In the genomic region with DNA sequence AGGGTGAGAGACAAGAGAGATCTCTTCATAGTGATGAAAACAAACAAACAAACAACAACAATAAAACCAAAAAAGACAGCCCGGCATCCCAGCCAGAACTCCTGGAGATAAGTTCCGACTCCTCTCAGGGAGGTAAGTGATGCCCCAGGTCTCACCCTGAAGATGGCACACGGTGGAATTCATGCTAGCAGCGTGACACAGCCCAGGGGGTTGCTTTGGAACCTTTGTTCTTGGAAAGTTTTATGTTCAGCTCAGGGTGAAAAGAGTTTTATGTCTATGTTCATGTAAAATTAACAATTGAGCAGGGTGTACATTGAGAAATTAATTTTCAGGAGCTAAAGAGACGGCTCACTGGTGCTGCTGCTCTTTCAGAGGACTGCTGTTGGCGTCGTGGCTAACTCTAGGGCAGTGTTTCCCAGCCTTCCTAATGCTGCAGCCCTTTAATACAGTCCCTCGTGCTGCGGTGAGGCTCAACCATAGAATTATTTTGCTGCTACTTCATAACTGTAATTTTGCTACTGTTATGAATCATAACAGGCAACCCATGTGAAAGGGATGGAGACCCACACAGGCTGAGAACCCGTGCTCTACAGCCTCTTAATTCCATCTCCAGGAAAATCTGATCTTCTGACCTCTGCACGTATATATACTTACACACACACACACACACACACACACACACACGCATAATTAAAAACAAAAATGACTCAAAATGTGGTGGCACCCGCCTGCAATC, we compare ENCODE assay signal across 8 mouse cellular contexts. TPM values are rescaled to one million over a fixed set of nuclear protein-coding genes. Genes with fewer than 3 reads are reported as not detected.
A peak's percentile ranks its signal among the peaks of the same experiment; 100 is the strongest.
DNase-seq lines count a peak whose midpoint lies in the region; ATAC-seq and TF ChIP-seq lines count a peak whose summit lies in the region.

No protein-coding gene starts in this region.

- DNase-seq in lung, adult 2 months = no peak
- DNase-seq in lung, postnatal 25 days (ENCODE audit: low spot score) = no peak
- DNase-seq in right cerebral cortex, postnatal 36 days (ENCODE audit: low spot score in 2 of 2) = no peak
- DNase-seq in adrenal gland, postnatal 25 days = no peak
- DNase-seq in embryo, embryonic 9.5 days (ENCODE audit: extremely low spot score) = no peak

- 36% methylated on average over 13 of the region's 13 CpGs for WGBS in lung, adult 2 months
- WGBS in embryonic facial prominence, embryonic 15.5 days = 36% methylated on average over 13 of the region's 13 CpGs
- 48% methylated on average over 13 of the region's 13 CpGs for WGBS in intestine, embryonic 16.5 days
- 44% methylated on average over 13 of the region's 13 CpGs for WGBS in neural tube, embryonic 14.5 days

- no peak overlapping the region for H3K9ac ChIP-seq in embryonic facial prominence, embryonic 15.5 days
- H3K9ac ChIP-seq in intestine, embryonic 16.5 days (ENCODE audit: low read depth, low read length) = peak overlapping the region; percentile 69
- H3K9ac ChIP-seq in neural tube, embryonic 14.5 days (replicated peaks; ENCODE audit: low read depth, low read length) = peak overlapping the region; percentile 60

- peak overlapping the region; percentile 95 for H3K4me2 ChIP-seq in embryonic facial prominence, embryonic 15.5 days (replicated peaks)
- peak overlapping the region; percentile 71 for H3K4me2 ChIP-seq in intestine, embryonic 16.5 days (ENCODE audit: low read depth, low read length)
- peak overlapping the region; percentile 91 for H3K4me2 ChIP-seq in neural tube, embryonic 14.5 days (ENCODE audit: low read depth, low read length)

- H3K27ac ChIP-seq in embryonic facial prominence, embryonic 15.5 days (replicated peaks) = no peak overlapping the region
- H3K27ac ChIP-seq in intestine, embryonic 16.5 days (ENCODE audit: low read length) = no peak overlapping the region
- no peak overlapping the region for H3K27ac ChIP-seq in neural tube, embryonic 14.5 days (ENCODE audit: low read depth, low read length)

- no peaks in the 10 kb centered on the region for H3K9me3 ChIP-seq in embryonic facial prominence, embryonic 15.5 days (replicated peaks)
- H3K9me3 ChIP-seq in intestine, embryonic 16.5 days (ENCODE audit: control insufficient read depth, low read length) = no peaks in the 10 kb centered on the region
- H3K9me3 ChIP-seq in neural tube, embryonic 14.5 days (ENCODE audit: control insufficient read depth, low read length) = no peaks in the 10 kb centered on the region

- H3K4me1 ChIP-seq in lung, adult 2 months (ENCODE audit: control insufficient read depth, insufficient read depth, low read length) = peaks cover 13% of the 10 kb centered on the region
- peaks cover 19% of the 10 kb centered on the region for H3K4me1 ChIP-seq in embryonic facial prominence, embryonic 15.5 days
- H3K4me1 ChIP-seq in intestine, embryonic 16.5 days (ENCODE audit: control insufficient read depth, insufficient read depth, low read length) = 0 out of 2 replicates have a peak, but pooled peaks cover 4% of the 10 kb centered on the region
- peaks cover 17% of the 10 kb centered on the region for H3K4me1 ChIP-seq in neural tube, embryonic 14.5 days (ENCODE audit: control insufficient read depth, insufficient read depth, low read length)

- no peak for ATAC-seq in embryonic facial prominence, embryonic 15.5 days (ENCODE audit: insufficient number of reproducible peaks, low FRiP score, low TSS enrichment, low read depth)
- no peak for ATAC-seq in intestine, embryonic 16.5 days
- ATAC-seq in neural tube, embryonic 14.5 days (ENCODE audit: low read depth) = no peak

- no peak for TF ChIP-seq POLR2A in lung, adult 2 months (IDR thresholded peaks at IDR 0.05; ENCODE audit: borderline replicate concordance, extremely low read depth, low read depth, low read length)

- TF ChIP-seq CTCF in lung, adult 2 months (IDR thresholded peaks at IDR 0.05; ENCODE audit: insufficient read depth, low read length) = no peak

- H3K4me3 ChIP-seq in lung, adult 2 months (replicated peaks; ENCODE audit: extremely low read depth, low read depth, low read length) = peak overlapping the region; percentile 62
- H3K4me3 ChIP-seq in embryonic facial prominence, embryonic 15.5 days (replicated peaks) = peak overlapping the region; percentile 65
- peak overlapping the region; percentile 67 for H3K4me3 ChIP-seq in intestine, embryonic 16.5 days (ENCODE audit: low read length)
- H3K4me3 ChIP-seq in neural tube, embryonic 14.5 days (ENCODE audit: low read depth, low read length) = peak overlapping the region; percentile 63

- no peaks in the 10 kb centered on the region for H3K27me3 ChIP-seq in embryonic facial prominence, embryonic 15.5 days
- H3K27me3 ChIP-seq in intestine, embryonic 16.5 days (replicated peaks; ENCODE audit: control insufficient read depth, insufficient read depth, low read length) = no peaks in the 10 kb centered on the region
- no peaks in the 10 kb centered on the region for H3K27me3 ChIP-seq in neural tube, embryonic 14.5 days (ENCODE audit: control insufficient read depth, insufficient read depth, low read length)

- no peaks in the 10 kb centered on the region for H3K36me3 ChIP-seq in embryonic facial prominence, embryonic 15.5 days
- H3K36me3 ChIP-seq in intestine, embryonic 16.5 days (ENCODE audit: control insufficient read depth, insufficient read depth, low read length) = no peaks in the 10 kb centered on the region
- H3K36me3 ChIP-seq in neural tube, embryonic 14.5 days (ENCODE audit: control insufficient read depth, insufficient read depth, low read length) = no peaks in the 10 kb centered on the region

RNA-seq across cellular contexts. Expression of gene Ifnar1, which starts 19.4 kb away (rescaled TPM):
- 25.0 and 29.7 TPM in 2 replicates for polyA plus RNA-seq in lung, adult 2 months (2012; rRNA removed)
- polyA plus RNA-seq in embryonic facial prominence, embryonic 15.5 days (2015; fragmentation: Nextera tagmentation; extraction: Ambion mirVana) = 57.1 and 57.4 TPM in 2 replicates
- 39.4 and 39.5 TPM in 2 replicates for polyA plus RNA-seq in intestine, embryonic 16.5 days (2015; fragmentation: Nextera tagmentation; extraction: Ambion mirVana)
- 48.3 and 52.6 TPM in 2 replicates for polyA plus RNA-seq in neural tube, embryonic 14.5 days (2014; fragmentation: Nextera tagmentation; extraction: Ambion mirVana)
- total RNA-seq in adrenal gland, postnatal 25 days (2021) = 57.5 and 70.8 TPM in 2 replicates

RNA-seq across cellular contexts. Expression of gene Il10rb, which starts 59.7 kb away (rescaled TPM):
- 46.5 and 53.1 TPM in 2 replicates for polyA plus RNA-seq in lung, adult 2 months (2012; rRNA removed)
- 33.3 and 37.0 TPM in 2 replicates for polyA plus RNA-seq in embryonic facial prominence, embryonic 15.5 days (2015; fragmentation: Nextera tagmentation; extraction: Ambion mirVana)
- 103 and 120 TPM in 2 replicates for polyA plus RNA-seq in intestine, embryonic 16.5 days (2015; fragmentation: Nextera tagmentation; extraction: Ambion mirVana)
- polyA plus RNA-seq in neural tube, embryonic 14.5 days (2014; fragmentation: Nextera tagmentation; extraction: Ambion mirVana) = 7.1 and 13.7 TPM in 2 replicates
- total RNA-seq in adrenal gland, postnatal 25 days (2021) = 281 and 313 TPM in 2 replicates
